Comparison of ENCODE assay signal across 9 mouse cellular contexts in the genomic region with DNA sequence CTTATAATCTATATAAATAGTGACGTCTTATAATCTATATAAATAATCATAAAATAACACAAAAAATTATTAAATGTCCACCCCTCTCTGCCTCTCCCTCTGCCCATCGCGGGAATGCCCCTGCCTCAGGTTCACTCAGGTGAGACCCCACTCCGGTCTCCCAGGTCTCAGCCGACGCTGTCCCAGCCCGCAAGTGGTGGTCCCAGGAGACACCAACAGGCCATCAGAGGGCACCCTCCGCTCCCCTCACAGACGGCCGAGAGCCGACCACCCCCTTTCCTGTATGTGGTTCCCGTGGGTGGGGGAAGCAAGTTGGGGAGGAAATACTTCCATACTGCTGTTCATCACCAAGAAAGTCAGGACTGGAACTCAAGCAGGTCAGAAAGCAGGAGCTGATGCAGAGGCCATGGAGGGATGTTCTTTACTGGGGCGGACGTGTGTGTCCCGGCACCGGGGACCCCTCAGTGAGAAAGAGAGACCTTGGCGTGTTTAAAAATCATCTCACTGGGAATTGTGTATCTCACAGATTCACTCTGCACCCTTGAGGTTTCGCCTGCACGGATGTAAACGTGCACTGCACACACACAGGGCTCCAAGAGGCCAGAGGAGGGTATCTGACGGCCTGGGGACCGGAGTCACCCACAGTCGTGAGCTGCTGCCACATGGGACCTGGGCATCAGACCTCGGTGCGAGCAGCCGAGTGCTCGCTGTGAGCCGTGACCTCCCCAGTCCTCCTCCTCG. TPM values are rescaled to one million over a fixed set of nuclear protein-coding genes. Genes with fewer than 3 reads are reported as not detected.
DNase-seq lines count a peak whose midpoint lies in the region; ATAC-seq and TF ChIP-seq lines count a peak whose summit lies in the region.
"Had no signal": no experiment of that assay in that cellular context is flagged by ENCODE, and none has a peak within 500 bp of the region (broad histone marks: within the 10 kb centered on the region; RNA-seq: fewer than 3 reads in every experiment).

No protein-coding gene starts in this region.

- TF ChIP-seq CTCF in cerebellum, adult 2 months (IDR thresholded peaks at IDR 0.05; ENCODE audit: borderline replicate concordance, insufficient read depth, low read depth, low read length): no peak

- H3K9ac ChIP-seq in heart, embryonic 16.5 days (ENCODE audit: low read length): peak overlapping the region; percentile 38; the same call in 1 of the 2 replicates
- peak overlapping the region; percentile 51; the same call in 1 of the 2 replicates for H3K9ac ChIP-seq in embryonic facial prominence, embryonic 13.5 days
- H3K9ac ChIP-seq in intestine, embryonic 16.5 days (ENCODE audit: low read depth, low read length): no peak overlapping the region
- peak overlapping the region; percentile 52 for H3K9ac ChIP-seq in neural tube, embryonic 12.5 days

- WGBS in heart, embryonic 16.5 days: 40% methylated on average over 29 of the region's 29 CpGs
- WGBS in embryonic facial prominence, embryonic 13.5 days: 43% methylated on average over 29 of the region's 29 CpGs
- 40% methylated on average over 29 of the region's 29 CpGs for WGBS in intestine, embryonic 16.5 days
- 45% methylated on average over 29 of the region's 29 CpGs for WGBS in neural tube, embryonic 12.5 days
- WGBS in cerebellum, adult 2 months: 40% methylated on average over 29 of the region's 29 CpGs

- DNase-seq in heart, postnatal 14 days: no peak
- no peak for DNase-seq in right cerebral cortex, adult 18-20 months
- DNase-seq in cerebellum, adult 2 months: no peak
- no peak for DNase-seq in layer of hippocampus, adult 11-12 months (ENCODE audit: low spot score)

- H3K36me3 ChIP-seq in heart, embryonic 16.5 days (ENCODE audit: control insufficient read depth, insufficient read depth): no peaks in the 10 kb centered on the region
- no peaks in the 10 kb centered on the region for H3K36me3 ChIP-seq in embryonic facial prominence, embryonic 13.5 days
- H3K36me3 ChIP-seq in intestine, embryonic 16.5 days (ENCODE audit: control insufficient read depth, insufficient read depth, low read length): no peaks in the 10 kb centered on the region
- no peaks in the 10 kb centered on the region for H3K36me3 ChIP-seq in neural tube, embryonic 12.5 days

- H3K27me3 ChIP-seq in heart, embryonic 16.5 days (ENCODE audit: control insufficient read depth, insufficient read depth, low read length): peaks cover 3% of the 10 kb centered on the region
- peaks cover 11% of the 10 kb centered on the region; the same call in 1 of the 2 replicates for H3K27me3 ChIP-seq in embryonic facial prominence, embryonic 13.5 days
- no peaks in the 10 kb centered on the region for H3K27me3 ChIP-seq in intestine, embryonic 16.5 days (replicated peaks; ENCODE audit: control insufficient read depth, insufficient read depth, low read length)
- H3K27me3 ChIP-seq in neural tube, embryonic 12.5 days (replicated peaks): no peaks in the 10 kb centered on the region
- no peaks in the 10 kb centered on the region; the same call in 1 of the 2 replicates for H3K27me3 ChIP-seq in cerebellum, adult 2 months (ENCODE audit: control insufficient read depth, insufficient read depth, low read length)

- ATAC-seq in heart, embryonic 16.5 days (replicated peaks; ENCODE audit: extremely low read depth, insufficient read depth, low FRiP score): no peak
- ATAC-seq in embryonic facial prominence, embryonic 13.5 days (ENCODE audit: insufficient number of reproducible peaks, insufficient read depth, low FRiP score, low TSS enrichment, low read depth): no peak
- 0 out of 2 replicates have a peak, but pooled peaks have one; percentile 31 for ATAC-seq in intestine, embryonic 16.5 days
- no peak for ATAC-seq in neural tube, embryonic 12.5 days (ENCODE audit: low FRiP score, low read depth)

- H3K4me2 ChIP-seq in heart, embryonic 16.5 days (ENCODE audit: low read depth, low read length): peak overlapping the region; percentile 81
- H3K4me2 ChIP-seq in embryonic facial prominence, embryonic 13.5 days: peak overlapping the region; percentile 63
- peak overlapping the region; percentile 66 for H3K4me2 ChIP-seq in intestine, embryonic 16.5 days (ENCODE audit: low read depth, low read length)
- H3K4me2 ChIP-seq in neural tube, embryonic 12.5 days (replicated peaks): peak overlapping the region; percentile 63

- no peak for TF ChIP-seq POLR2A in cerebellum, adult 2 months (IDR thresholded peaks at IDR 0.05; ENCODE audit: borderline replicate concordance, insufficient read depth, low read length)

- H3K9me3 ChIP-seq in heart, embryonic 16.5 days (replicated peaks; ENCODE audit: control insufficient read depth, low read length): no peaks in the 10 kb centered on the region
- no peaks in the 10 kb centered on the region for H3K9me3 ChIP-seq in embryonic facial prominence, embryonic 13.5 days
- H3K9me3 ChIP-seq in intestine, embryonic 16.5 days (ENCODE audit: control insufficient read depth, low read length): no peaks in the 10 kb centered on the region
- H3K9me3 ChIP-seq in neural tube, embryonic 12.5 days: no peaks in the 10 kb centered on the region

- no peak overlapping the region for H3K27ac ChIP-seq in heart, embryonic 16.5 days (ENCODE audit: low read length)
- no peak overlapping the region for H3K27ac ChIP-seq in embryonic facial prominence, embryonic 13.5 days
- no peak overlapping the region for H3K27ac ChIP-seq in intestine, embryonic 16.5 days (ENCODE audit: low read length)
- H3K27ac ChIP-seq in neural tube, embryonic 12.5 days: no peak overlapping the region
- H3K27ac ChIP-seq in cerebellum, adult 2 months (ENCODE audit: insufficient read depth, low read length): no peak overlapping the region

- peaks cover 5% of the 10 kb centered on the region for H3K4me1 ChIP-seq in heart, embryonic 16.5 days (ENCODE audit: control insufficient read depth, insufficient read depth, low read length)
- H3K4me1 ChIP-seq in embryonic facial prominence, embryonic 13.5 days: 0 out of 2 replicates have a peak, but pooled peaks cover 2% of the 10 kb centered on the region
- H3K4me1 ChIP-seq in intestine, embryonic 16.5 days (ENCODE audit: control insufficient read depth, insufficient read depth, low read length): no peaks in the 10 kb centered on the region; the same call in 1 of the 2 replicates
- H3K4me1 ChIP-seq in neural tube, embryonic 12.5 days: peaks cover 3% of the 10 kb centered on the region; the same call in 1 of the 2 replicates
- no peaks in the 10 kb centered on the region for H3K4me1 ChIP-seq in cerebellum, adult 2 months (ENCODE audit: control insufficient read depth, insufficient read depth, low read length)

- peak overlapping the region; percentile 42 for H3K4me3 ChIP-seq in heart, embryonic 16.5 days (ENCODE audit: low read length)
- H3K4me3 ChIP-seq in embryonic facial prominence, embryonic 13.5 days: peak overlapping the region; percentile 35
- peak overlapping the region; percentile 33 for H3K4me3 ChIP-seq in intestine, embryonic 16.5 days (ENCODE audit: low read length)
- H3K4me3 ChIP-seq in neural tube, embryonic 12.5 days: peak overlapping the region; percentile 24
- no peak overlapping the region for H3K4me3 ChIP-seq in cerebellum, adult 2 months (replicated peaks; ENCODE audit: insufficient read depth, low read depth, low read length)

- intact Hi-C loops in heart, postnatal 14 days (cut with DNase I): no loop called here

RNA-seq across cellular contexts. Expression of gene Lcn4, which starts 9.1 kb away (rescaled TPM):
- not detected in 2 replicates for polyA plus RNA-seq in heart, embryonic 16.5 days (2015; fragmentation: Nextera tagmentation; extraction: Ambion mirVana)
- total RNA-seq in heart, postnatal 14 days (2021): not detected
- not detected in 2 replicates for polyA plus RNA-seq in embryonic facial prominence, embryonic 13.5 days (2015; fragmentation: Nextera tagmentation; extraction: Ambion mirVana)
- polyA plus RNA-seq in intestine, embryonic 16.5 days (2015; fragmentation: Nextera tagmentation; extraction: Ambion mirVana): not detected in 2 replicates
- not detected in 2 replicates for polyA plus RNA-seq in neural tube, embryonic 12.5 days (2016; fragmentation: Nextera tagmentation; extraction: Ambion mirVana)
- not detected in 2 replicates for polyA plus RNA-seq in cerebellum, adult 2 months (2012; rRNA removed)
- total RNA-seq: gastrocnemius, postnatal 4 days had no signal

RNA-seq across cellular contexts. Expression of gene Fam69b, which starts 33.7 kb away (rescaled TPM):
- polyA plus RNA-seq in heart, embryonic 16.5 days (2015; fragmentation: Nextera tagmentation; extraction: Ambion mirVana): 12.5 and 15.8 TPM in 2 replicates
- total RNA-seq in heart, postnatal 14 days (2021): 10 to 100 TPM; 15.4 to 17.0 TPM
- 65.6 and 66.6 TPM in 2 replicates for polyA plus RNA-seq in embryonic facial prominence, embryonic 13.5 days (2015; fragmentation: Nextera tagmentation; extraction: Ambion mirVana)
- polyA plus RNA-seq in intestine, embryonic 16.5 days (2015; fragmentation: Nextera tagmentation; extraction: Ambion mirVana): 24.8 and 27.0 TPM in 2 replicates
- 66.1 and 76.2 TPM in 2 replicates for polyA plus RNA-seq in neural tube, embryonic 12.5 days (2016; fragmentation: Nextera tagmentation; extraction: Ambion mirVana)
- 147 and 155 TPM in 2 replicates for polyA plus RNA-seq in cerebellum, adult 2 months (2012; rRNA removed)

RNA-seq across cellular contexts. Expression of gene Agpat2, which starts 57.7 kb away (rescaled TPM):
- polyA plus RNA-seq in heart, embryonic 16.5 days (2015; fragmentation: Nextera tagmentation; extraction: Ambion mirVana): 25.9 and 28.5 TPM in 2 replicates
- total RNA-seq in heart, postnatal 14 days (2021): 10 to 100 TPM; 47.8 to 51.8 TPM
- 23.4 and 25.2 TPM in 2 replicates for polyA plus RNA-seq in embryonic facial prominence, embryonic 13.5 days (2015; fragmentation: Nextera tagmentation; extraction: Ambion mirVana)
- polyA plus RNA-seq in intestine, embryonic 16.5 days (2015; fragmentation: Nextera tagmentation; extraction: Ambion mirVana): 113 and 116 TPM in 2 replicates
- 7.1 TPM in 2 replicates for polyA plus RNA-seq in neural tube, embryonic 12.5 days (2016; fragmentation: Nextera tagmentation; extraction: Ambion mirVana)
- 2.1 and 2.6 TPM in 2 replicates for polyA plus RNA-seq in cerebellum, adult 2 months (2012; rRNA removed)
